Mouse (Mus musculus): ENCODE data around the gene Slc2a12. TPM values are rescaled to one million over a fixed set of nuclear protein-coding genes. Genes with fewer than 3 reads are reported as not detected.

Gene Slc2a12
- polyA plus RNA-seq, 1 experiment from 2014 or later: 2.2 TPM

- Histone ChIP-seq H3K27me3 (ENCODE audit: control insufficient read depth, insufficient read depth, low read length) (no peaks in the 10 kb centered on the region), H3K9ac (ENCODE audit: low read depth, low read length) (no peak overlapping the region), H3K4me3 (ENCODE audit: low read length) (no peak overlapping the region), H3K27ac (ENCODE audit: low read depth, low read length) (no peak overlapping the region), H3K36me3 (ENCODE audit: control insufficient read depth, insufficient read depth, low read length) (no peaks in the 10 kb centered on the region), H3K4me2 (replicated peaks; ENCODE audit: low read depth, low read length) (no peak overlapping the region), H3K9me3 (ENCODE audit: control insufficient read depth, low read length) (no peaks in the 10 kb centered on the region), H3K4me1 (ENCODE audit: control insufficient read depth, insufficient read depth, low read length) (peaks cover 6% of the 10 kb centered on the region)
- WGBS: 29% methylated on average over 6 of the region's 6 CpGs
- ATAC-seq (ENCODE audit: low FRiP score, low TSS enrichment): peak; percentile 66
Measured at GRCm38 (mm10) chr10:22653820-22654219, 9.0 kb downstream of the Slc2a12 start.

- Histone ChIP-seq H3K27ac (ENCODE audit: low read depth, low read length) (no peak overlapping the region), H3K4me2 (replicated peaks; ENCODE audit: low read depth, low read length) (peak overlapping the region; percentile 27), H3K36me3 (ENCODE audit: control insufficient read depth, insufficient read depth, low read length) (no peaks in the 10 kb centered on the region), H3K9me3 (ENCODE audit: control insufficient read depth, low read length) (no peaks in the 10 kb centered on the region), H3K9ac (ENCODE audit: low read depth, low read length) (no peak overlapping the region; the same call in 1 of the 2 replicates), H3K4me3 (ENCODE audit: low read length) (no peak overlapping the region), H3K4me1 (ENCODE audit: control insufficient read depth, insufficient read depth, low read length) (peaks cover 12% of the 10 kb centered on the region), H3K27me3 (ENCODE audit: control insufficient read depth, insufficient read depth, low read length) (no peaks in the 10 kb centered on the region)
- ATAC-seq (ENCODE audit: low FRiP score, low TSS enrichment): peak; percentile 85
- 28% methylated on average over 23 of the region's 23 CpGs for WGBS
Measured at GRCm38 (mm10) chr10:22658534-22659385, 13.9 kb downstream of the Slc2a12 start.

- 85% methylated on average over 10 of the region's 10 CpGs for WGBS
Measured at GRCm38 (mm10) chr10:22659386-22659725, 14.5 kb downstream of the Slc2a12 start.

GRCm38 (mm10) chr10:22660286-22661000 lies 15.6 kb downstream of the Slc2a12 start:
- 83% methylated on average over 5 of the region's 5 CpGs for WGBS
- Histone ChIP-seq H3K27ac (ENCODE audit: low read depth, low read length) (no peak overlapping the region), H3K4me2 (replicated peaks; ENCODE audit: low read depth, low read length) (no peak overlapping the region), H3K27me3 (ENCODE audit: control insufficient read depth, insufficient read depth, low read length) (no peaks in the 10 kb centered on the region), H3K4me1 (ENCODE audit: control insufficient read depth, insufficient read depth, low read length) (peaks cover 12% of the 10 kb centered on the region), H3K4me3 (ENCODE audit: low read length) (no peak overlapping the region), H3K36me3 (ENCODE audit: control insufficient read depth, insufficient read depth, low read length) (no peaks in the 10 kb centered on the region), H3K9me3 (ENCODE audit: control insufficient read depth, low read length) (no peaks in the 10 kb centered on the region), H3K9ac (ENCODE audit: low read depth, low read length) (no peak overlapping the region)
- ATAC-seq (ENCODE audit: low FRiP score, low TSS enrichment): no peak

More at GRCm38 (mm10) chr10:22659386-22659725, 14.5 kb downstream of the Slc2a12 start:
- Histone ChIP-seq H3K4me2 (replicated peaks; ENCODE audit: low read depth, low read length) (no peak overlapping the region), H3K9me3 (ENCODE audit: control insufficient read depth, low read length) (no peaks in the 10 kb centered on the region), H3K36me3 (ENCODE audit: control insufficient read depth, insufficient read depth, low read length) (no peaks in the 10 kb centered on the region), H3K27ac (ENCODE audit: low read depth, low read length) (no peak overlapping the region), H3K4me3 (ENCODE audit: low read length) (no peak overlapping the region), H3K9ac (ENCODE audit: low read depth, low read length) (no peak overlapping the region), H3K4me1 (ENCODE audit: control insufficient read depth, insufficient read depth, low read length) (peaks cover 12% of the 10 kb centered on the region), H3K27me3 (ENCODE audit: control insufficient read depth, insufficient read depth, low read length) (no peaks in the 10 kb centered on the region)
- ATAC-seq (ENCODE audit: low FRiP score, low TSS enrichment): no peak

- H3K9me3 ChIP-seq (ENCODE audit: control insufficient read depth, low read length): no peaks in the 10 kb centered on the region
- H3K4me3 ChIP-seq (ENCODE audit: low read length): no peak overlapping the region
- no peak overlapping the region for H3K9ac ChIP-seq (ENCODE audit: low read depth, low read length)
- H3K4me2 ChIP-seq (replicated peaks; ENCODE audit: low read depth, low read length): no peak overlapping the region
- H3K27ac ChIP-seq (ENCODE audit: low read depth, low read length): no peak overlapping the region
- no peaks in the 10 kb centered on the region for H3K36me3 ChIP-seq (ENCODE audit: control insufficient read depth, insufficient read depth, low read length)
- 89% methylated on average over 13 of the region's 13 CpGs for WGBS
- no peak for ATAC-seq (ENCODE audit: low FRiP score, low TSS enrichment)
- no peaks in the 10 kb centered on the region for H3K27me3 ChIP-seq (ENCODE audit: control insufficient read depth, insufficient read depth, low read length)
- H3K4me1 ChIP-seq (ENCODE audit: control insufficient read depth, insufficient read depth, low read length): no peaks in the 10 kb centered on the region
Measured at GRCm38 (mm10) chr10:22668509-22668908, 23.7 kb downstream of the Slc2a12 start.

GRCm38 (mm10) chr10:22674176-22674575 lies 29.4 kb downstream of the Slc2a12 start:
- no peaks in the 10 kb centered on the region for H3K27me3 ChIP-seq (ENCODE audit: control insufficient read depth, insufficient read depth, low read length)
- H3K4me2 ChIP-seq (replicated peaks; ENCODE audit: low read depth, low read length): no peak overlapping the region
- WGBS: 91% methylated on average over 8 of the region's 8 CpGs
- H3K4me3 ChIP-seq (ENCODE audit: low read length): no peak overlapping the region
- no peaks in the 10 kb centered on the region for H3K4me1 ChIP-seq (ENCODE audit: control insufficient read depth, insufficient read depth, low read length)
- H3K27ac ChIP-seq (ENCODE audit: low read depth, low read length): no peak overlapping the region
- no peaks in the 10 kb centered on the region for H3K36me3 ChIP-seq (ENCODE audit: control insufficient read depth, insufficient read depth, low read length)
- H3K9me3 ChIP-seq (ENCODE audit: control insufficient read depth, low read length): peaks cover 2% of the 10 kb centered on the region; the same call in 1 of the 2 replicates
- H3K9ac ChIP-seq (ENCODE audit: low read depth, low read length): no peak overlapping the region
- ATAC-seq (ENCODE audit: low FRiP score, low TSS enrichment): no peak

- Histone ChIP-seq H3K27ac (ENCODE audit: low read depth, low read length) (no peak overlapping the region), H3K27me3 (ENCODE audit: control insufficient read depth, insufficient read depth, low read length) (no peaks in the 10 kb centered on the region), H3K9ac (ENCODE audit: low read depth, low read length) (no peak overlapping the region), H3K4me2 (replicated peaks; ENCODE audit: low read depth, low read length) (no peak overlapping the region), H3K4me1 (ENCODE audit: control insufficient read depth, insufficient read depth, low read length) (no peaks in the 10 kb centered on the region), H3K4me3 (ENCODE audit: low read length) (no peak overlapping the region), H3K9me3 (ENCODE audit: control insufficient read depth, low read length) (peaks cover 2% of the 10 kb centered on the region; the same call in 1 of the 2 replicates), H3K36me3 (ENCODE audit: control insufficient read depth, insufficient read depth, low read length) (no peaks in the 10 kb centered on the region)
- WGBS: 79% methylated on average over 13 of the region's 13 CpGs
- no peak for ATAC-seq (ENCODE audit: low FRiP score, low TSS enrichment)
Measured at GRCm38 (mm10) chr10:22675848-22676630, 31.2 kb downstream of the Slc2a12 start.

- 79% methylated on average over 9 of the region's 9 CpGs for WGBS
- no peaks in the 10 kb centered on the region for H3K36me3 ChIP-seq (ENCODE audit: control insufficient read depth, insufficient read depth, low read length)
- no peak overlapping the region for H3K27ac ChIP-seq (ENCODE audit: low read depth, low read length)
- no peaks in the 10 kb centered on the region for H3K9me3 ChIP-seq (ENCODE audit: control insufficient read depth, low read length)
- H3K9ac ChIP-seq (ENCODE audit: low read depth, low read length): no peak overlapping the region
- no peaks in the 10 kb centered on the region for H3K4me1 ChIP-seq (ENCODE audit: control insufficient read depth, insufficient read depth, low read length)
- no peak overlapping the region for H3K4me2 ChIP-seq (replicated peaks; ENCODE audit: low read depth, low read length)
- no peak overlapping the region for H3K4me3 ChIP-seq (ENCODE audit: low read length)
- H3K27me3 ChIP-seq (ENCODE audit: control insufficient read depth, insufficient read depth, low read length): no peaks in the 10 kb centered on the region
- ATAC-seq (ENCODE audit: low FRiP score, low TSS enrichment): peak; percentile 43; the same call in 1 of the 2 replicates
Measured at GRCm38 (mm10) chr10:22696236-22696635, 51.4 kb downstream of the Slc2a12 start.

Data from kidney, embryonic 14.5 days (tissue).